19 mouse cellular contexts compared by ENCODE assay signal in the genomic region with DNA sequence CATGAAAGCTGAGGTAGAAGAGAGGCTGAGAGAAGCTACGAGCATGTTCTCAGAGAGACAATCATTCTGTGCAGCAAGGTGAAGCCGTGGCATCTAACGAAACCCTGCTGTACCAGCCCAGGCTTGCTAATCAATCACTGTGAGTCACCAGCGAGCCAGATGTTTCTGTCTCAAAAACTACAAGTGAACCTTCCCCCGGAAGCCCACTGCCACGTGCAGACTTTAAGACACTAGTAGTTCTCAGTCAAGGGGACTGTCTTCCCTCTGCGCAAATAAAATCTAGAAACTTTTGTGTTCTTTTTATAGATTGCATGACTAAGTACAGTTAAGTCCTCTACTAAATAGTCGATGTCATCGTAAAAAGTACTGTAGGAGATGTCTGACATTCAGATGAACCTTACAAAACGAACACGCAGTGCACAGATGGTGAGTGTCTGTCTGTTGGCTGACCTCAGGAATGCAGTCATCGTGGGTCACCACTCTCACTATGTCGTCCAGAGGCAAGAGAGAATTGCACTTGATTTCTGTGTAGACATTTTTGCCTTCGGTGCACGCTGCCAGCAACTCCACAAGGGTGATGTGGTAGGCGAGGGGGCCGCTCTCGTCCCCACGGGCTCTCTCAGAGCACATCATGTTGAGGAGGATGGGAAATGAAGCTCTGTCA.
DNase-seq lines count a peak whose midpoint lies in the region; ATAC-seq and TF ChIP-seq lines count a peak whose summit lies in the region.
"Had no signal": no experiment of that assay in that cellular context is flagged by ENCODE, and none has a peak within 500 bp of the region (broad histone marks: within the 10 kb centered on the region; RNA-seq: fewer than 3 reads in every experiment).

No protein-coding gene starts in this region.

- peak; percentile 53 for DNase-seq in adrenal gland, adult 2 months
- DNase-seq in adrenal gland, postnatal 4 days (ENCODE audit: low spot score in 2 of 2), result no peak
- peak; percentile 81 for DNase-seq in 3T3-L1 (ENCODE audit: low read depth, low spot score)
- peak; percentile 36 for DNase-seq in embryonic facial prominence, embryonic 11.5 days (ENCODE audit: low spot score)
- no peak for DNase-seq in thymus, adult 2 months
- DNase-seq in thymus, postnatal 25 days, result no peak
- DNase-seq: cerebellum, postnatal 10 days; gastrocnemius, postnatal 10 days; liver, postnatal 0 days; retina, postnatal 1 day; right cerebral cortex, postnatal 4 days had no signal

- 66% methylated on average over 19 of the region's 19 CpGs for WGBS in intestine, embryonic 16.5 days
- WGBS in intestine, embryonic 15.5 days, result 60% methylated on average over 19 of the region's 19 CpGs
- 73% methylated on average over 19 of the region's 19 CpGs for WGBS in embryonic facial prominence, embryonic 11.5 days
- WGBS in thymus, adult 2 months, result 96% methylated on average over 19 of the region's 19 CpGs

- H3K4me1 ChIP-seq in intestine, embryonic 16.5 days (ENCODE audit: control insufficient read depth, insufficient read depth, low read length), result 0 out of 2 replicates have a peak, but pooled peaks cover 10% of the 10 kb centered on the region
- H3K4me1 ChIP-seq in intestine, embryonic 15.5 days (replicated peaks), result peaks cover 16% of the 10 kb centered on the region
- no peaks in the 10 kb centered on the region for H3K4me1 ChIP-seq in embryonic facial prominence, embryonic 11.5 days (ENCODE audit: control insufficient read depth, insufficient read depth, low read length)
- no peaks in the 10 kb centered on the region for H3K4me1 ChIP-seq in thymus, adult 2 months (replicated peaks; ENCODE audit: control insufficient read depth, insufficient read depth, low read length)
- H3K4me1 ChIP-seq: midbrain, embryonic 13.5 days had no signal

- no peaks in the 10 kb centered on the region for H3K36me3 ChIP-seq in intestine, embryonic 16.5 days (ENCODE audit: control insufficient read depth, insufficient read depth, low read length)
- no peaks in the 10 kb centered on the region for H3K36me3 ChIP-seq in intestine, embryonic 15.5 days
- H3K36me3 ChIP-seq in embryonic facial prominence, embryonic 11.5 days (replicated peaks; ENCODE audit: control insufficient read depth, insufficient read depth, low read depth, low read length), result no peaks in the 10 kb centered on the region
- H3K36me3 ChIP-seq in thymus, adult 2 months (ENCODE audit: control insufficient read depth, insufficient read depth, low read length), result peaks cover 92% of the 10 kb centered on the region
- H3K36me3 ChIP-seq: midbrain, embryonic 13.5 days had no signal

- no peak overlapping the region for H3K4me2 ChIP-seq in intestine, embryonic 16.5 days (ENCODE audit: low read depth, low read length)
- no peak overlapping the region for H3K4me2 ChIP-seq in intestine, embryonic 15.5 days (replicated peaks)
- H3K4me2 ChIP-seq in embryonic facial prominence, embryonic 11.5 days (ENCODE audit: low read depth, low read length), result no peak overlapping the region
- H3K4me2 ChIP-seq: embryonic facial prominence, embryonic 13.5 days; kidney, embryonic 15.5 days; limb, embryonic 15.5 days; midbrain, embryonic 13.5 days had no signal

- no peaks in the 10 kb centered on the region for H3K9me3 ChIP-seq in intestine, embryonic 16.5 days (ENCODE audit: control insufficient read depth, low read length)
- H3K9me3 ChIP-seq in intestine, embryonic 15.5 days, result no peaks in the 10 kb centered on the region
- H3K9me3 ChIP-seq in embryonic facial prominence, embryonic 11.5 days (replicated peaks; ENCODE audit: control insufficient read depth, low read length), result no peaks in the 10 kb centered on the region
- H3K9me3 ChIP-seq: embryonic facial prominence, embryonic 13.5 days; kidney, embryonic 15.5 days; limb, embryonic 15.5 days; midbrain, embryonic 13.5 days had no signal

- ATAC-seq in intestine, embryonic 16.5 days, result 0 out of 2 replicates have a peak, but pooled peaks have one; percentile 12
- ATAC-seq in intestine, embryonic 15.5 days, result no peak
- no peak for ATAC-seq in embryonic facial prominence, embryonic 11.5 days (replicated peaks; ENCODE audit: insufficient number of reproducible peaks, low FRiP score, low TSS enrichment, low read depth)
- ATAC-seq: hindbrain, postnatal 0 days; liver, postnatal 0 days; midbrain, embryonic 13.5 days had no signal

- no peak overlapping the region for H3K4me3 ChIP-seq in intestine, embryonic 16.5 days (ENCODE audit: low read length)
- no peak overlapping the region for H3K4me3 ChIP-seq in intestine, embryonic 15.5 days (replicated peaks)
- no peak overlapping the region for H3K4me3 ChIP-seq in embryonic facial prominence, embryonic 11.5 days (ENCODE audit: low read depth, low read length)
- no peak overlapping the region for H3K4me3 ChIP-seq in thymus, adult 2 months (ENCODE audit: control insufficient read depth, insufficient read depth, low read length)
- H3K4me3 ChIP-seq: embryonic facial prominence, embryonic 13.5 days; kidney, embryonic 15.5 days; limb, embryonic 15.5 days; midbrain, embryonic 13.5 days had no signal

- no peak overlapping the region for H3K9ac ChIP-seq in intestine, embryonic 16.5 days (ENCODE audit: low read depth, low read length)
- H3K9ac ChIP-seq in intestine, embryonic 15.5 days, result no peak overlapping the region
- H3K9ac ChIP-seq in embryonic facial prominence, embryonic 11.5 days (replicated peaks; ENCODE audit: low read length), result no peak overlapping the region
- H3K9ac ChIP-seq: embryonic facial prominence, embryonic 13.5 days; kidney, embryonic 15.5 days; limb, embryonic 15.5 days; liver, postnatal 0 days; midbrain, embryonic 13.5 days had no signal

- no peak for TF ChIP-seq CTCF in thymus, adult 2 months (IDR thresholded peaks at IDR 0.05; ENCODE audit: borderline replicate concordance, control insufficient read depth, extremely low read depth, insufficient read depth, low read length, poor library complexity)

- no peaks in the 10 kb centered on the region for H3K27me3 ChIP-seq in intestine, embryonic 16.5 days (replicated peaks; ENCODE audit: control insufficient read depth, insufficient read depth, low read length)
- H3K27me3 ChIP-seq in intestine, embryonic 15.5 days (replicated peaks), result no peaks in the 10 kb centered on the region
- H3K27me3 ChIP-seq in embryonic facial prominence, embryonic 11.5 days (ENCODE audit: control insufficient read depth, insufficient read depth, low read length), result no peaks in the 10 kb centered on the region
- H3K27me3 ChIP-seq in thymus, adult 2 months (ENCODE audit: control insufficient read depth, insufficient read depth, low read length), result no peaks in the 10 kb centered on the region
- H3K27me3 ChIP-seq: embryonic facial prominence, embryonic 13.5 days; kidney, embryonic 15.5 days; limb, embryonic 15.5 days; midbrain, embryonic 13.5 days had no signal

- H3K27ac ChIP-seq in intestine, embryonic 16.5 days (ENCODE audit: low read length), result no peak overlapping the region
- no peak overlapping the region for H3K27ac ChIP-seq in intestine, embryonic 15.5 days
- H3K27ac ChIP-seq in embryonic facial prominence, embryonic 11.5 days (replicated peaks; ENCODE audit: low read depth, low read length), result no peak overlapping the region
- no peak overlapping the region for H3K27ac ChIP-seq in thymus, adult 2 months (ENCODE audit: control insufficient read depth, insufficient read depth, low read length)
- H3K27ac ChIP-seq: embryonic facial prominence, embryonic 13.5 days; hindbrain, postnatal 0 days; kidney, embryonic 15.5 days; limb, embryonic 15.5 days; macrophage; midbrain, embryonic 13.5 days had no signal

- TF ChIP-seq POLR2A in thymus, adult 2 months (IDR thresholded peaks at IDR 0.05; ENCODE audit: control insufficient read depth, extremely low read depth, insufficient read depth, low read length, poor library complexity), result no peak

Comparison
In these comparisons a context has a peak if more than half of its experiments do, and no peak if none do; other contexts are left out.
1. DNase-seq: peak in adrenal gland, adult 2 months (single experiment), 3T3-L1 (single experiment) and embryonic facial prominence, embryonic 11.5 days (single experiment); none in adrenal gland, postnatal 4 days (0 of 2), thymus, adult 2 months (single experiment) and thymus, postnatal 25 days (single experiment).